Mouse (Mus musculus): ENCODE measurements around the gene Apof. TPM values are rescaled to one million over a fixed set of nuclear protein-coding genes. Genes with fewer than 3 reads are reported as not detected.
A peak's percentile ranks its signal among the peaks of the same experiment; 100 is the strongest.

The Apof gene
- polyA plus RNA-seq, 1 experiment from 2014 or later, result 1.6 TPM

DNA sequence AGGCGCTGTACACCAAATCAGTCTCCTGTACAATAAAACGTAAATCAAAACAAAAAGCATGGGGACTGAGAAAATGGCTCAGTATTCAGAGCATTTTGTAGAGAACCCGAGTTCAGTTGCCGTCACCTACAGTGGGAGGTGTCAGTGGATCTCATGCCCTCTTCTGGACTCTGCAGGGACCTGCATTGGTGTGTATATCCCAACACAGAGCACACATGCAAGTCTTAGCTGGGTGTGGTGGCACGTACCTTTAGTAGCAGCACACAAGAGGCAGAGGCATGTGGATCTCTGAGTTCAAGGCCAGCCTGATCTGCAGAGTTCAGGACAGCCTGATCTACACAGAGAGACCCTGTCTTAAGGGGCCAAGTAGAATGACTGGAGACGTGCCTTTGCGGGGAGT is 41.2 kb downstream of the Apof start:
- no peaks in the 10 kb centered on the region for H3K27me3 ChIP-seq (replicated peaks)
- H3K4me2 ChIP-seq (replicated peaks), result no peak overlapping the region
- H3K4me1 ChIP-seq (replicated peaks), result no peaks in the 10 kb centered on the region; the same call in 1 of the 2 replicates
- no peak overlapping the region for H3K4me3 ChIP-seq (replicated peaks)
- ATAC-seq, result no peak
- H3K36me3 ChIP-seq, result peaks cover 16% of the 10 kb centered on the region; the same call in 1 of the 2 replicates
- no peak overlapping the region for H3K9ac ChIP-seq
- WGBS, result 90% methylated on average over 7 of the region's 7 CpGs
- H3K9me3 ChIP-seq, result no peaks in the 10 kb centered on the region
- no peak overlapping the region; the same call in 1 of the 2 replicates for H3K27ac ChIP-seq

DNA sequence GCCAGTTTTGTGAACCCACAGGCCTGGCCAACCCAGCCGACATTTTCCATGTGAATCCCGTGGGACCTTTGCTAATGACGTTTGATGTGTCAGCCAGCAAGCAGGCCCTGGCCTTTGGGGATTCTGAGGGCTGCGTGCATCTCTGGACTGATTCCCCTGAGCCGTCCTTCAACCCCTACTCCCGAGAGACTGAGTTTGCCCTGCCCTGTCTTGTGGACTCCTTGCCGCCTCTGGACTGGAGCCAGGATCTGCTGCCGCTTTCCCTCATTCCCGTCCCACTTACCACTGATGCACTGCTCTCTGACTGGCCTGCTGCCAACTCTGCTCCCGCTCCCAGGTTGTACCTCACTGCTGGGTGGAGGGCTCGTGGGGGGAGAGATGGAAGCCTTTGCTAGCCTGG is 41.7 kb downstream of the Apof start:
- Histone ChIP-seq H3K9me3 (no peaks in the 10 kb centered on the region), H3K9ac (0 out of 2 replicates have a peak overlapping the region, but pooled peaks have one; percentile 19), H3K27me3 (replicated peaks) (no peaks in the 10 kb centered on the region), H3K27ac (no peak overlapping the region; the same call in 1 of the 2 replicates), H3K4me1 (replicated peaks) (no peaks in the 10 kb centered on the region; the same call in 1 of the 2 replicates), H3K4me3 (replicated peaks) (no peak overlapping the region), H3K4me2 (replicated peaks) (no peak overlapping the region), H3K36me3 (peaks cover 19% of the 10 kb centered on the region; the same call in 1 of the 2 replicates)
- ATAC-seq, result peak; percentile 47
- 53% methylated on average over 11 of the region's 11 CpGs for WGBS

DNA sequence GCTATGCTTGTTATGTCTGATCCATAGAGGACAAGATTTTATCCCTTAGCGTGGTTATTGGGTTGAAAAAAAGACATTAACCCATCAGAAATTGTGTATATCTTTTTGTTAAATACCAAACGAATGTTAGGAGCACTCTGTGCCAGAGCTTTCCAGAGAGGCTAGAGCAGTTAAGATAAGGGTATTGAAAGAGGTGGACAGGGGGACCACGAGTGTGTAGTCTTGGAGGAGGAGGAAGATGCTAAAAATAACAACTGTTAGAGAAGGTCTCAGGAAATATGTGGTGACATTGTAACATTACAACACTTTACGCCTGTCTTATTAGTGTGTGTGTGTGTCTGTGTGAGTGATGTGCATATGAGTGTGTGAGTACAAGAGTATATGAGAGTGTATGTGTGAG is 42.4 kb downstream of the Apof start:
- WGBS, result 77% methylated on average over 4 of the region's 4 CpGs
- Histone ChIP-seq H3K9ac (no peak overlapping the region), H3K27ac (no peak overlapping the region)

DNA sequence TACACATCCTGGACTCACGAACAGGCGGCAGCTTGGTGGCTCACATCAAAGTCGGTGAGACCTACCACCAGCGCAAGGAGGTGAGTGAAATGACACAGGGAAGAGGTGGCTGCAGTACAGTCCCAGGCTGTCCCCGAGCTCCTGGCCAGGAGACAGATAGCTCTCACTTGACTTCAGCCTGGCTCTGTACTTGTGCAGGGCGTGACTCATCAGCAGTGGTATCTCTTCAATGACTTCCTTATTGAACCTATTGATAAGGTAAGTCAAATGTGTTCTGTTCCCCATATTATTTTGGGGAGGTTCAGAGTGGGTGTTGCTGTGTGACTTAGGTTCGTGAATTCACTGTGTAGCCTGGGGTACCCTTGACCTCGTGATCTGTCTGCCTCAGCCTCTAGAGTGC is 47.1 kb downstream of the Apof start:
- H3K4me2 ChIP-seq (replicated peaks), result no peak overlapping the region
- H3K36me3 ChIP-seq, result peaks cover 42% of the 10 kb centered on the region
- WGBS, result 89% methylated on average over 8 of the region's 8 CpGs
- H3K4me1 ChIP-seq (replicated peaks), result no peaks in the 10 kb centered on the region
- ATAC-seq, result no peak; the same call in 1 of the 2 replicates
- H3K9ac ChIP-seq, result no peak overlapping the region
- H3K9me3 ChIP-seq, result no peaks in the 10 kb centered on the region
- H3K4me3 ChIP-seq (replicated peaks), result no peak overlapping the region
- H3K27ac ChIP-seq, result no peak overlapping the region
- no peaks in the 10 kb centered on the region for H3K27me3 ChIP-seq (replicated peaks)

More for the DNA sequence above, 42.4 kb downstream of the Apof start:
- Histone ChIP-seq H3K4me2 (replicated peaks) (no peak overlapping the region), H3K4me3 (replicated peaks) (no peak overlapping the region), H3K27me3 (replicated peaks) (no peaks in the 10 kb centered on the region), H3K9me3 (no peaks in the 10 kb centered on the region), H3K36me3 (peaks cover 24% of the 10 kb centered on the region; the same call in 1 of the 2 replicates), H3K4me1 (replicated peaks) (no peaks in the 10 kb centered on the region; the same call in 1 of the 2 replicates)
- no peak for ATAC-seq

Other genes starting within 250 kb of the Apof start
- 779 and 830 TPM in 2 replicates for gene Naca, start 233.1 kb upstream of the Apof start, polyA plus RNA-seq (2015; fragmentation: Nextera tagmentation; extraction: Ambion mirVana)
- gene Ptges3, start 209.7 kb upstream of the Apof start, polyA plus RNA-seq (2015; fragmentation: Nextera tagmentation; extraction: Ambion mirVana), result 482 and 586 TPM in 2 replicates
- gene Atp5b, start 185.4 kb upstream of the Apof start, polyA plus RNA-seq (2015; fragmentation: Nextera tagmentation; extraction: Ambion mirVana), result 3,029 and 3,109 TPM in 2 replicates
- 11.7 and 12.5 TPM in 2 replicates for gene Baz2a, start 177.1 kb upstream of the Apof start, polyA plus RNA-seq (2015; fragmentation: Nextera tagmentation; extraction: Ambion mirVana)
- gene Rbms2, start 88.4 kb upstream of the Apof start, polyA plus RNA-seq (2015; fragmentation: Nextera tagmentation; extraction: Ambion mirVana), result 24.8 and 27.0 TPM in 2 replicates
- gene Gls2, start 74.2 kb upstream of the Apof start, polyA plus RNA-seq (2015; fragmentation: Nextera tagmentation; extraction: Ambion mirVana), result 1.8 and 3.3 TPM in 2 replicates
- 34.8 and 35.9 TPM in 2 replicates for gene Spryd4, start 56.9 kb upstream of the Apof start, polyA plus RNA-seq (2015; fragmentation: Nextera tagmentation; extraction: Ambion mirVana)
- 0.19 TPM in 1 of 2 replicates, not detected in the other for gene Mip, start 42.8 kb upstream of the Apof start, polyA plus RNA-seq (2015; fragmentation: Nextera tagmentation; extraction: Ambion mirVana)
- 40.8 and 41.3 TPM in 2 replicates for gene Timeless, start 36.6 kb upstream of the Apof start, polyA plus RNA-seq (2015; fragmentation: Nextera tagmentation; extraction: Ambion mirVana)
- 0.26 and 0.35 TPM in 2 replicates for gene Apon, start 14.6 kb upstream of the Apof start, polyA plus RNA-seq (2015; fragmentation: Nextera tagmentation; extraction: Ambion mirVana)
- 15.1 and 15.4 TPM in 2 replicates for gene Stat2, start 1.9 kb downstream of the Apof start, polyA plus RNA-seq (2015; fragmentation: Nextera tagmentation; extraction: Ambion mirVana)
- 0.21 and 0.31 TPM in 2 replicates for gene Il23a, start 30.1 kb downstream of the Apof start, polyA plus RNA-seq (2015; fragmentation: Nextera tagmentation; extraction: Ambion mirVana)
- gene Pan2, start 34.7 kb downstream of the Apof start, polyA plus RNA-seq (2015; fragmentation: Nextera tagmentation; extraction: Ambion mirVana), result 26.2 TPM in 2 replicates
- gene Cnpy2, start 53.8 kb downstream of the Apof start, polyA plus RNA-seq (2015; fragmentation: Nextera tagmentation; extraction: Ambion mirVana), result 303 and 328 TPM in 2 replicates
- 269 and 282 TPM in 2 replicates for gene Cs, start 69.1 kb downstream of the Apof start, polyA plus RNA-seq (2015; fragmentation: Nextera tagmentation; extraction: Ambion mirVana)
- 13.7 TPM in 2 replicates for gene Coq10a, start 100.3 kb downstream of the Apof start, polyA plus RNA-seq (2015; fragmentation: Nextera tagmentation; extraction: Ambion mirVana)
- 10.0 and 11.5 TPM in 2 replicates for gene Ankrd52, start 108.4 kb downstream of the Apof start, polyA plus RNA-seq (2015; fragmentation: Nextera tagmentation; extraction: Ambion mirVana)
- gene Slc39a5, start 132.6 kb downstream of the Apof start, polyA plus RNA-seq (2015; fragmentation: Nextera tagmentation; extraction: Ambion mirVana), result 114 and 141 TPM in 2 replicates
- gene Nabp2, start 142.8 kb downstream of the Apof start, polyA plus RNA-seq (2015; fragmentation: Nextera tagmentation; extraction: Ambion mirVana), result 87.9 and 97.1 TPM in 2 replicates
- 36.6 and 37.5 TPM in 2 replicates for gene Rnf41, start 143.0 kb downstream of the Apof start, polyA plus RNA-seq (2015; fragmentation: Nextera tagmentation; extraction: Ambion mirVana)
- 62.5 TPM in 2 replicates for gene Smarcc2, start 190.6 kb downstream of the Apof start, polyA plus RNA-seq (2015; fragmentation: Nextera tagmentation; extraction: Ambion mirVana)
- 1,676 and 1,825 TPM in 2 replicates for gene Myl6, start 225.5 kb downstream of the Apof start, polyA plus RNA-seq (2015; fragmentation: Nextera tagmentation; extraction: Ambion mirVana)
- 2.4 and 2.7 TPM in 2 replicates for gene Myl6b, start 230.0 kb downstream of the Apof start, polyA plus RNA-seq (2015; fragmentation: Nextera tagmentation; extraction: Ambion mirVana)